Mouse (Mus musculus): ENCODE results near the gene Ttc36. TPM values are rescaled to one million over a fixed set of nuclear protein-coding genes. Genes with fewer than 3 reads are reported as not detected.

Ttc36 gene
- not detected in 2 replicates for polyA plus RNA-seq (2014; fragmentation: Nextera tagmentation; extraction: Ambion mirVana)

GRCm38 (mm10) chr9:44802808-44803450, at the start of gene Ttc36:
Gene Ttc36, minus strand, starts transcription at chr9:44803072.
- DNase-seq (ENCODE audit: low spot score): no peak
- H3K4me1 ChIP-seq (replicated peaks; ENCODE audit: control insufficient read depth, insufficient read depth, low read length): peaks cover 10% of the 10 kb centered on the region
- peaks cover 35% of the 10 kb centered on the region for H3K36me3 ChIP-seq (replicated peaks; ENCODE audit: control insufficient read depth, insufficient read depth)
- no peak within 1 kb of the TSS for H3K27ac ChIP-seq
- 83% methylated on average over 4 of the region's 4 CpGs for WGBS
- H3K9ac ChIP-seq: no peak within 1 kb of the TSS
- ATAC-seq (ENCODE audit: low FRiP score): no peak
- no peaks in the 10 kb centered on the region for H3K27me3 ChIP-seq (ENCODE audit: control insufficient read depth, insufficient read depth, low read length)
- H3K4me3 ChIP-seq (replicated peaks; ENCODE audit: low read length): no peak within 1 kb of the TSS
- no peak within 1 kb of the TSS for H3K4me2 ChIP-seq (replicated peaks)
- no peaks in the 10 kb centered on the region for H3K9me3 ChIP-seq (ENCODE audit: control insufficient read depth, low read length)

DNA sequence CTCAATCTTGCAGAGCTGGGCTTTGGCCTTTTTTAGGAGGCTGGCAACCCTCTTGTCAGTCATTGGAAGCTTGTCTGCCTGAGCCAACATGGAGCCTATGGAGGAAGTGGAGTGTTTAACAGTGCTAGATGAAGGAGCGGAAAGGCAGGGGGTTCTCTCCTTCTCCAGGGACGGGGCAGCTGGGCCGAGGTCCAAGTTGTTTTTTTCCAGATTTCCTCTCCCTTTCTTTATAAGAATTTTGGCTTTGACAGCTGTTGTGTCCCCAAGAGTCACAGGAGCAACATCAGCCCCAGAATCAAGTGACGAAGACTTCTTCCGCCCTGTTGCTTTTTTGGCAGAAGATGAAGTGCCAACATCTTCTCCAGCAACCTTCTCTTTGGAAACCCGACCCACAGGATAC, 44.6 kb upstream of the Ttc36 start:
- Histone ChIP-seq H3K4me1 (replicated peaks; ENCODE audit: control insufficient read depth, insufficient read depth, low read length) (no peaks in the 10 kb centered on the region), H3K4me3 (replicated peaks; ENCODE audit: low read length) (no peak overlapping the region), H3K4me2 (replicated peaks) (no peak overlapping the region), H3K36me3 (replicated peaks; ENCODE audit: control insufficient read depth, insufficient read depth) (peaks cover 76% of the 10 kb centered on the region), H3K9ac (no peak overlapping the region), H3K27ac (no peak overlapping the region), H3K27me3 (ENCODE audit: control insufficient read depth, insufficient read depth, low read length) (no peaks in the 10 kb centered on the region), H3K9me3 (ENCODE audit: control insufficient read depth, low read length) (no peaks in the 10 kb centered on the region)
- ATAC-seq (ENCODE audit: low FRiP score) (no peak), DNase-seq (ENCODE audit: low spot score) (no peak)
- 86% methylated on average over 6 of the region's 6 CpGs for WGBS

DNA sequence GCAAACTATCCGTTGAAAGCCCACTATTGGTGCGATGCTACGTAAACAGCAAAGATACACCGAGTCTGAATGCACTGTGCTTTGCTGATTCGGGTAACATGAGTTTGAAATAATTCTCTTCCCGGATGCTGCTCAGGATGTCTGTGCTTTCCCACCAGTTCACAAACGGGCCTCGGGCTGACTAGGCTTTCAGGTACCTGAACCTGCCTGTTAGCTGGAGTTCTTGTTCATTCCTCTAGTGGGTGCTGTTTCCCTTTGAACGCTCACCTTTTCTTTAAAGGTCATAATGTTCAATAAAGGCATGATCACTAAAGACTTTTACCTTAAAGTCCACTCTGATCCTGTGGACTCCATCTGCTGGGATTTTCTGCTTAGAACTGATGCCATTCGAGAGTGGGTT, 38.4 kb upstream of the Ttc36 start:
- ATAC-seq (ENCODE audit: low FRiP score) (no peak), DNase-seq (ENCODE audit: low spot score) (no peak)
- 91% methylated on average over 10 of the region's 10 CpGs for WGBS
- Histone ChIP-seq H3K4me2 (replicated peaks) (no peak overlapping the region), H3K36me3 (replicated peaks; ENCODE audit: control insufficient read depth, insufficient read depth) (peaks cover 95% of the 10 kb centered on the region), H3K27me3 (ENCODE audit: control insufficient read depth, insufficient read depth, low read length) (no peaks in the 10 kb centered on the region), H3K4me3 (replicated peaks; ENCODE audit: low read length) (no peak overlapping the region), H3K9ac (no peak overlapping the region), H3K9me3 (ENCODE audit: control insufficient read depth, low read length) (no peaks in the 10 kb centered on the region), H3K27ac (no peak overlapping the region), H3K4me1 (replicated peaks; ENCODE audit: control insufficient read depth, insufficient read depth, low read length) (no peaks in the 10 kb centered on the region)

- H3K27ac ChIP-seq: no peak overlapping the region
- no peak overlapping the region for H3K4me2 ChIP-seq (replicated peaks)
- H3K4me1 ChIP-seq (replicated peaks; ENCODE audit: control insufficient read depth, insufficient read depth, low read length): no peaks in the 10 kb centered on the region
- H3K36me3 ChIP-seq (replicated peaks; ENCODE audit: control insufficient read depth, insufficient read depth): peaks cover 95% of the 10 kb centered on the region
- no peaks in the 10 kb centered on the region for H3K27me3 ChIP-seq (ENCODE audit: control insufficient read depth, insufficient read depth, low read length)
- H3K4me3 ChIP-seq (replicated peaks; ENCODE audit: low read length): no peak overlapping the region
- H3K9ac ChIP-seq: no peak overlapping the region
- DNase-seq (ENCODE audit: low spot score) (peak; percentile 68), ATAC-seq (ENCODE audit: low FRiP score) (no peak)
- no peaks in the 10 kb centered on the region for H3K9me3 ChIP-seq (ENCODE audit: control insufficient read depth, low read length)
- 56% methylated on average over 7 of the region's 7 CpGs for WGBS
Measured at GRCm38 (mm10) chr9:44836439-44836838, 33.6 kb upstream of the Ttc36 start.

- H3K4me1 ChIP-seq (replicated peaks; ENCODE audit: control insufficient read depth, insufficient read depth, low read length): no peaks in the 10 kb centered on the region
- H3K9ac ChIP-seq: no peak overlapping the region
- H3K4me2 ChIP-seq (replicated peaks): no peak overlapping the region
- H3K9me3 ChIP-seq (ENCODE audit: control insufficient read depth, low read length): no peaks in the 10 kb centered on the region
- WGBS: 76% methylated on average over 4 of the region's 4 CpGs
- no peaks in the 10 kb centered on the region for H3K27me3 ChIP-seq (ENCODE audit: control insufficient read depth, insufficient read depth, low read length)
- H3K27ac ChIP-seq: no peak overlapping the region
- DNase-seq (ENCODE audit: low spot score): no peak
- H3K4me3 ChIP-seq (replicated peaks; ENCODE audit: low read length): no peak overlapping the region
- no peak for ATAC-seq (ENCODE audit: low FRiP score)
- H3K36me3 ChIP-seq (replicated peaks; ENCODE audit: control insufficient read depth, insufficient read depth): peaks cover 97% of the 10 kb centered on the region
Measured at GRCm38 (mm10) chr9:44832356-44832755, 29.5 kb upstream of the Ttc36 start.

- Histone ChIP-seq H3K4me1 (replicated peaks; ENCODE audit: control insufficient read depth, insufficient read depth, low read length) (no peaks in the 10 kb centered on the region), H3K36me3 (replicated peaks; ENCODE audit: control insufficient read depth, insufficient read depth) (peaks cover 99% of the 10 kb centered on the region), H3K27me3 (ENCODE audit: control insufficient read depth, insufficient read depth, low read length) (no peaks in the 10 kb centered on the region), H3K9ac (no peak overlapping the region), H3K9me3 (ENCODE audit: control insufficient read depth, low read length) (no peaks in the 10 kb centered on the region), H3K27ac (no peak overlapping the region), H3K4me2 (replicated peaks) (no peak overlapping the region), H3K4me3 (replicated peaks; ENCODE audit: low read length) (no peak overlapping the region)
- DNase-seq (ENCODE audit: low spot score) (no peak), ATAC-seq (ENCODE audit: low FRiP score) (no peak)
- WGBS: 80% methylated on average over 2 of the region's 2 CpGs
Measured at GRCm38 (mm10) chr9:44830506-44830905, 27.6 kb upstream of the Ttc36 start.

GRCm38 (mm10) chr9:44828944-44829343, 26.1 kb upstream of the Ttc36 start:
- Histone ChIP-seq H3K4me1 (replicated peaks; ENCODE audit: control insufficient read depth, insufficient read depth, low read length) (no peaks in the 10 kb centered on the region), H3K4me3 (replicated peaks; ENCODE audit: low read length) (no peak overlapping the region), H3K9me3 (ENCODE audit: control insufficient read depth, low read length) (no peaks in the 10 kb centered on the region), H3K4me2 (replicated peaks) (no peak overlapping the region), H3K9ac (no peak overlapping the region), H3K36me3 (replicated peaks; ENCODE audit: control insufficient read depth, insufficient read depth) (peaks cover 99% of the 10 kb centered on the region), H3K27me3 (ENCODE audit: control insufficient read depth, insufficient read depth, low read length) (no peaks in the 10 kb centered on the region), H3K27ac (no peak overlapping the region)
- no peak for DNase-seq (ENCODE audit: low spot score)
- WGBS: 96% methylated on average over 11 of the region's 11 CpGs
- ATAC-seq (ENCODE audit: low FRiP score): no peak

GRCm38 (mm10) chr9:44826660-44827059, 23.8 kb upstream of the Ttc36 start:
- H3K27me3 ChIP-seq (ENCODE audit: control insufficient read depth, insufficient read depth, low read length): no peaks in the 10 kb centered on the region
- H3K9ac ChIP-seq: no peak overlapping the region
- no peak for DNase-seq (ENCODE audit: low spot score)
- H3K36me3 ChIP-seq (replicated peaks; ENCODE audit: control insufficient read depth, insufficient read depth): peaks cover 99% of the 10 kb centered on the region
- no peak overlapping the region for H3K4me3 ChIP-seq (replicated peaks; ENCODE audit: low read length)
- no peaks in the 10 kb centered on the region for H3K4me1 ChIP-seq (replicated peaks; ENCODE audit: control insufficient read depth, insufficient read depth, low read length)
- H3K27ac ChIP-seq: no peak overlapping the region
- no peak for ATAC-seq (ENCODE audit: low FRiP score)
- 92% methylated on average over 7 of the region's 7 CpGs for WGBS
- no peaks in the 10 kb centered on the region for H3K9me3 ChIP-seq (ENCODE audit: control insufficient read depth, low read length)
- no peak overlapping the region for H3K4me2 ChIP-seq (replicated peaks)

GRCm38 (mm10) chr9:44819920-44820827, 17.3 kb upstream of the Ttc36 start:
- Histone ChIP-seq H3K4me3 (replicated peaks; ENCODE audit: low read length) (no peak overlapping the region), H3K9me3 (ENCODE audit: control insufficient read depth, low read length) (no peaks in the 10 kb centered on the region), H3K4me2 (replicated peaks) (no peak overlapping the region), H3K27me3 (ENCODE audit: control insufficient read depth, insufficient read depth, low read length) (no peaks in the 10 kb centered on the region), H3K36me3 (replicated peaks; ENCODE audit: control insufficient read depth, insufficient read depth) (peaks cover 100% of the 10 kb centered on the region), H3K4me1 (replicated peaks; ENCODE audit: control insufficient read depth, insufficient read depth, low read length) (no peaks in the 10 kb centered on the region), H3K27ac (no peak overlapping the region), H3K9ac (no peak overlapping the region)
- 93% methylated on average over 15 of the region's 15 CpGs for WGBS
- DNase-seq (ENCODE audit: low spot score) (no peak), ATAC-seq (ENCODE audit: low FRiP score) (no peak)
